Mouse (Mus musculus) ES-Bruce4 (cell line): Measurements from ENCODE around the gene Phospho2. TPM values are rescaled to one million over a fixed set of nuclear protein-coding genes. Genes with fewer than 3 reads are reported as not detected.

Experiments used
- H3K27ac ChIP-seq: 2 replicates; pipeline ENCODE4 v1.5.1; 2012; ENCODE audit warnings: low read length, inconsistent platforms; ENCODE audit not compliant: insufficient read depth
- H3K27me3 ChIP-seq: 2 replicates; pipeline ENCODE4 v1.6.1; 2012; ENCODE audit warnings: mild to moderate bottlenecking, low read length, inconsistent platforms; ENCODE audit not compliant: control insufficient read depth, poor library complexity, insufficient read depth, severe bottlenecking
- H3K36me3 ChIP-seq: 2 replicates; pipeline ENCODE4 v1.6.1; 2012; ENCODE audit warnings: inconsistent platforms, mild to moderate bottlenecking, low read length, moderate library complexity; ENCODE audit not compliant: control insufficient read depth, poor library complexity, insufficient read depth, severe bottlenecking
- H3K4me1 ChIP-seq: one replicate; pipeline ENCODE4 v1.8.1; 2011; ENCODE audit warnings: low read length; ENCODE audit not compliant: control insufficient read depth, insufficient read depth
- H3K4me3 ChIP-seq: 2 replicates; pipeline ENCODE4 v1.5.1; 2011; ENCODE audit warnings: low read depth, mild to moderate bottlenecking, low read length
- H3K9ac ChIP-seq: 2 replicates; pipeline ENCODE4 v1.6.1; 2012; ENCODE audit warnings: low read depth, mild to moderate bottlenecking, inconsistent platforms; ENCODE audit not compliant: poor library complexity, severe bottlenecking
- H3K9me3 ChIP-seq: replicated peaks from 2 replicates; pipeline ENCODE4 v1.6.1; 2012; ENCODE audit warnings: mild to moderate bottlenecking, low read length, inconsistent platforms; ENCODE audit not compliant: control insufficient read depth, poor library complexity, insufficient read depth, severe bottlenecking
- CTCF ChIP-seq: IDR thresholded peaks from one replicate; pipeline ENCODE4 v1.8.1; 2011; ENCODE audit warnings: low read depth, low read length
- EP300 ChIP-seq: IDR thresholded peaks from 2 replicates; pipeline ENCODE4 v1.6.1; 2011; ENCODE audit warnings: low read depth, low read length; ENCODE audit not compliant: insufficient read depth
- POLR2A ChIP-seq: IDR thresholded peaks from one replicate; pipeline ENCODE4 v1.8.1; 2011; ENCODE audit warnings: low read length; ENCODE audit not compliant: insufficient read depth
- polyA plus RNA-seq: library from polyadenylated mRNA; stranded (reverse); fragments of >200 nt; gene quantifications from 2 replicates; pipeline ENCODE4 v1.2.4, GENCODE M21; 2011; ENCODE audit warnings: low read depth; ENCODE audit not compliant: missing spikeins, insufficient read depth, insufficient read length

The Phospho2 gene
- polyA plus RNA-seq, 1 experiment, result 10.2 TPM

GRCm38 (mm10) chr2:69840261-69840660 is 50.8 kb downstream of the Phospho2 start:
- Histone ChIP-seq H3K9me3 (no peaks in the 10 kb centered on the region), H3K9ac (no peak overlapping the region), H3K27me3 (no peaks in the 10 kb centered on the region)

GRCm38 (mm10) chr2:69849215-69849614 is 59.8 kb downstream of the Phospho2 start:
- H3K36me3 ChIP-seq, result no peaks in the 10 kb centered on the region
- H3K4me3 ChIP-seq, result no peak overlapping the region
- no peak overlapping the region for H3K27ac ChIP-seq
- H3K4me1 ChIP-seq, result no peaks in the 10 kb centered on the region
- no peaks in the 10 kb centered on the region for H3K9me3 ChIP-seq
- H3K9ac ChIP-seq, result no peak overlapping the region
- no peaks in the 10 kb centered on the region for H3K27me3 ChIP-seq
- TF ChIP-seq EP300 (no peak), CTCF (no peak), POLR2A (no peak)

More at GRCm38 (mm10) chr2:69840261-69840660, 50.8 kb downstream of the Phospho2 start:
- Histone ChIP-seq H3K4me3 (no peak overlapping the region), H3K4me1 (no peaks in the 10 kb centered on the region), H3K36me3 (no peaks in the 10 kb centered on the region), H3K27ac (no peak overlapping the region)
- no peak for TF ChIP-seq POLR2A
- no peak for TF ChIP-seq CTCF
- no peak for TF ChIP-seq EP300

Other genes starting within 250 kb of the Phospho2 start
- 92.6 and 92.9 TPM in 2 replicates for gene Lrp2, start 203.6 kb upstream of the Phospho2 start, polyA plus RNA-seq
- 15.9 and 17.7 TPM in 2 replicates for gene Bbs5, start 142.5 kb upstream of the Phospho2 start, polyA plus RNA-seq
- not detected in 2 replicates for gene Klhl41, start 119.5 kb upstream of the Phospho2 start, polyA plus RNA-seq
- 23.1 and 27.9 TPM in 2 replicates for gene Fastkd1, start 76.1 kb upstream of the Phospho2 start, polyA plus RNA-seq
- 165 and 179 TPM in 2 replicates for gene Ppig, start 67.1 kb upstream of the Phospho2 start, polyA plus RNA-seq
- gene Ccdc173, start within 50 bp of the Phospho2 start, polyA plus RNA-seq, result 3.7 and 6.1 TPM in 2 replicates
- 5.4 and 7.0 TPM in 2 replicates for gene Klhl23, start 32.3 kb downstream of the Phospho2 start, polyA plus RNA-seq
- 393 and 460 TPM in 2 replicates for gene Ssb, start 71.9 kb downstream of the Phospho2 start, polyA plus RNA-seq
- 53.2 and 54.5 TPM in 2 replicates for gene Mettl5, start 96.0 kb downstream of the Phospho2 start, polyA plus RNA-seq
- gene Ubr3, start 107.6 kb downstream of the Phospho2 start, polyA plus RNA-seq, result 59.0 and 65.6 TPM in 2 replicates
- gene Myo3b, start 249.5 kb downstream of the Phospho2 start, polyA plus RNA-seq, result not detected in 2 replicates